Mouse (Mus musculus) stomach, embryonic 16.5 days (tissue): ENCODE measurements around the gene Gprin2. TPM values are rescaled to one million over a fixed set of nuclear protein-coding genes. Genes with fewer than 3 reads are reported as not detected.

Experiments
- ATAC-seq: fragments of 200-750 bp; cut with Nextera tagmentation; 2 replicates; pipeline ENCODE4 v1.8.0; 2017; ENCODE audit warnings: moderate number of reproducible peaks, moderate TSS enrichment; ENCODE audit not compliant: insufficient read depth, low FRiP score
- H3K27ac ChIP-seq: fragments of 300-500 bp; sonication (generic); 2 replicates; pipeline ENCODE4 v1.5.1; 2014; ENCODE audit warnings: low read length
- H3K27me3 ChIP-seq: fragments of 300-500 bp; sonication (generic); 2 replicates; pipeline ENCODE4 v1.6.1; 2014; ENCODE audit warnings: low read length, control low read depth, mixed read lengths; ENCODE audit not compliant: control insufficient read depth, insufficient read depth
- H3K36me3 ChIP-seq: fragments of 300-500 bp; sonication (generic); 2 replicates; pipeline ENCODE4 v1.6.1; 2014; ENCODE audit warnings: low read length; ENCODE audit not compliant: control insufficient read depth, insufficient read depth
- H3K4me1 ChIP-seq: fragments of 300-500 bp; sonication (generic); 2 replicates; pipeline ENCODE4 v1.6.1; 2014; ENCODE audit warnings: low read length, control low read depth, mixed read lengths; ENCODE audit not compliant: control insufficient read depth, insufficient read depth
- H3K4me2 ChIP-seq: fragments of 300-500 bp; sonication (generic); 2 replicates; pipeline ENCODE4 v1.6.1; 2014; ENCODE audit warnings: low read depth, low read length, mixed read lengths
- H3K4me3 ChIP-seq: fragments of 300-500 bp; sonication (generic); replicated peaks from 2 replicates; pipeline ENCODE4 v1.5.1; 2014; ENCODE audit warnings: mild to moderate bottlenecking, low read length
- H3K9ac ChIP-seq: fragments of 300-500 bp; sonication (generic); 2 replicates; pipeline ENCODE4 v1.6.1; 2014; ENCODE audit warnings: low read length
- H3K9me3 ChIP-seq: fragments of 300-500 bp; sonication (generic); replicated peaks from 2 replicates; pipeline ENCODE4 v1.6.1; 2016; ENCODE audit warnings: low read length, control low read depth; ENCODE audit not compliant: control insufficient read depth
- WGBS: fragments of 180-500 bp; shearing (Covaris S2); extraction: QIAGEN DNeasy Blood & Tissue Kit; methylation state at CpG from one replicate; pipeline ENCODE4 v1.1.7; 2014; 5-methylcytosine and 5-hydroxymethylcytosine counted together
- polyA plus RNA-seq: library from polyadenylated mRNA; unstranded; fragments of >200 nt; fragmentation: Nextera tagmentation; extraction: Ambion mirVana; gene quantifications from 2 replicates; pipeline ENCODE4 v1.2.1, GENCODE M21; 2015

The Gprin2 gene
- polyA plus RNA-seq, 1 experiment from 2014 or later = 0.31 TPM

DNA sequence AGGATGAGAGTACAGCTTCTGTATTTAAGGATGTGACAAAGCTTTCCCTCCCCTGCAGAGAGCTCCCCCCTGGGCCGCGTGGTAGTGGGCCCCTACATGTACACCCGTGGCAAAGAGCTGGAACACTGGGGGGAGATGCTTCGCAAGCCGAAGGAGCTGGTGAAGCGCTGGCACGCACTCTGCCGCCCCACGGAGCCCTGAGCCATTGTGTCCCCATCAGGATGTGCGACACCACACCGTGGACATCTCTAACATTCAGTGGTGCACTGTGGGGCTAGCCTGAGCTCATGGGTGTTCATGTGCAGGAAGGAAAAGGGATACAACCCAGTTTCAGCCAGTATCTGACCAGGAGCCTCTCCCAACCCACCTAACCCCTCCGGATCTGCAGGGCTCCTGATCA, 26.5 kb upstream of the Gprin2 start:
- no peak overlapping the region for H3K4me3 ChIP-seq
- ATAC-seq = no peak
- no peaks in the 10 kb centered on the region for H3K9me3 ChIP-seq
- no peak overlapping the region for H3K27ac ChIP-seq
- 84% methylated on average over 12 of the region's 12 CpGs for WGBS
- H3K27me3 ChIP-seq = no peaks in the 10 kb centered on the region
- no peak overlapping the region for H3K9ac ChIP-seq
- H3K4me2 ChIP-seq = no peak overlapping the region
- H3K4me1 ChIP-seq = no peaks in the 10 kb centered on the region
- no peaks in the 10 kb centered on the region for H3K36me3 ChIP-seq

DNA sequence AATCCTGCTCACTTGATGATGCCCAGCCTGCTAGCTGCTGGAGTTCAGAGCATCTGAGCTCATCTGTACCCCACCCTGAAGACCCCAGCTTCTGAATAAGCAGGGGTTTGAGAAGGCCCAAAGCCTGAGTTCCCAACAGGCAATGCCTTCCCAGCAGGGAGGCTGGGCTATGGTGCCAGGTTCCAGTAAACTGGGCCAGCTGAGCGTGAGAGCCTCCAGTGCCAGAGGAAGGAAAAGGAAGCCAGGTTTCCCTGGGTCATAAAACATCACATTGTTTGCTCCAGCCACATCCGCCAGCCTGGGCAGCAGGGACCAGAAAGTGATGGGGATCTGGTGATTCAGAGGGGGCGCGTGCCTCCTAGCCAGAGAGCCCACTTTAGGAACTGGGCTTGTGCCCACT, 25.1 kb upstream of the Gprin2 start:
- Histone ChIP-seq H3K4me1 (no peaks in the 10 kb centered on the region), H3K27me3 (no peaks in the 10 kb centered on the region), H3K4me2 (no peak overlapping the region), H3K4me3 (no peak overlapping the region), H3K9ac (no peak overlapping the region), H3K9me3 (no peaks in the 10 kb centered on the region), H3K27ac (no peak overlapping the region), H3K36me3 (no peaks in the 10 kb centered on the region)
- WGBS = 80% methylated on average over 4 of the region's 4 CpGs
- ATAC-seq = no peak

DNA sequence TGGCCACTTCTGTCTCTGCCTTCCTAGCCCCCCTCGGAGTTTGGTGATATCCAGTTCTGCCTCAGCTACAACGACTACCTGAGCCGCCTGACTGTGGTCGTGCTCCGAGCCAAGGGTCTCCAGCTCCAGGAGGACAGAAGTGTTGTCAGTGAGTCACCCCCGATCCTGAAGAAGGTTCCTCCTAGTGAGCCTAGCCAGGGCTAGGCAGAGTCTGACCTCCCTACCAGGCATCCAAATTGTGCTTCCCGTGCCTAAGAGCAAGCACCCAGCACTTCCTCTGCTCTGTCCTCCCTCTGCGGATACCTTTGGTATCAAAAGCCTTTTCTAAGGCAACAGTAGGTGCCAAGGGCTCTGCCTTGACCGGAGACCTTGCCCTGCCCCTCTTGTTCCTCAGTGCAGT, 24.5 kb upstream of the Gprin2 start:
- H3K9ac ChIP-seq = no peak overlapping the region
- H3K27ac ChIP-seq = no peak overlapping the region
- ATAC-seq = no peak
- H3K4me1 ChIP-seq = no peaks in the 10 kb centered on the region
- no peak overlapping the region for H3K4me3 ChIP-seq
- 77% methylated on average over 9 of the region's 9 CpGs for WGBS
- no peaks in the 10 kb centered on the region for H3K9me3 ChIP-seq
- no peaks in the 10 kb centered on the region for H3K27me3 ChIP-seq
- H3K36me3 ChIP-seq = no peaks in the 10 kb centered on the region
- H3K4me2 ChIP-seq = no peak overlapping the region

DNA sequence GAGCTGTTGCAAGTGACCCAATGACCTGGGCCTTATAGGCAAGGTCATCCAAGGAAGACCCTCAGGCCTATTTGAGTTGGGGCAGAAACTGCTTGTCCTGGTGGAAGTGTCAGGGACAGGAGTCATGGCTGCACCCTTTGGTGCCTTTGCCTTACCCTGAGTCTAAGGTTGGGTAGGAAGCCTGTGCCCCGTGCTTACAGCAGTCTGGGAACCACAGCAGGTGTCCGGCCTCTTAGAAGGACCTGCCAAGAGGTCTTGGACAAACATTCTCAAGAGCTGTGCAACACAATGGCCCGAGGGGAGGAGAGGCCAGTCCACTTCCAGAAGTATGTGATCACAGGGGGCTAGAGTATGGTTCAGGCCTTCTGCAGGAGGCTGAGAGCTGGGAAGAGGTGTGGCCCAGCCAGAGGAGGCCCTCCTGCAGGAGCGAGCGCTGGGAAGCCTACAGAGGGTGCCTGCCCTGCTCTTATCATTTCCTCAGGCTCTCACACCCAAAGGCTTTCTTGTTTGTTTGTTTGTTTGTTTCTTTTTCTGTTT, 22.0 kb upstream of the Gprin2 start:
- no peaks in the 10 kb centered on the region for H3K9me3 ChIP-seq
- no peak overlapping the region for H3K4me3 ChIP-seq
- H3K36me3 ChIP-seq = no peaks in the 10 kb centered on the region
- peak; percentile 66; the same call in 1 of the 2 replicates for ATAC-seq
- peaks cover 6% of the 10 kb centered on the region; the same call in 1 of the 2 replicates for H3K4me1 ChIP-seq
- no peak overlapping the region for H3K27ac ChIP-seq
- peaks cover 20% of the 10 kb centered on the region for H3K27me3 ChIP-seq
- no peak overlapping the region for H3K9ac ChIP-seq
- H3K4me2 ChIP-seq = no peak overlapping the region
- 57% methylated on average over 5 of the region's 5 CpGs for WGBS

DNA sequence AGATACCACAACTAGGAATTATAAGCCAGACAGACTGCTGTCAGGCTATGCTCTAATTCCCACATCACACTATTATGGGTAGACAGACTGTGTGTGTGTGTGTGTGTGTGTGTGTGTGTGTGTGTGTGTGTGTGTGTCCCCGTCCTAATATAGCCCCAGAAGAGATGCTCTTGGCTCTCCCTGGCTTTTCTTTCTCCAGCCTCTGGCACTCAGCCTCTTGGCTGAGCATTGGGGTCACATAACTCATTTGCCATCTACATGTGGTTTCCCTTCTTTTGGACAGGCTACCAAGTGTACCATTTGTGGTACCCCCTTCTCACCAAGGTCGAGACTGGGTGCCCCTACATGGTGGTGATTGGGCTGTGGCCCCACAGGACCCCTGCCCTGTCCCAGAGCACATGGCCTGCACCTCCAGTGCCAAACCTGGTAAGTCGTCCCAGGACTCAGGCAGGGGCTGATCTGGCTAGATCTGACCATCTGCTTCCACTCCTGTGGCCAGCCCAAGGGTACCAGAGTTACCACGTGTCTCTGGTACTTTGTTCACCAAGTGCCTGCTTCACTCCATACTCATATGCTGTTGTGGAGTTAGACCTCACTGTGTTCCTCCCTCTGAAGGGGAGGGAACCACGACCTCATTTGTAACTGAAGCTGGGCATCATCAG, 20.1 kb upstream of the Gprin2 start:
- Histone ChIP-seq H3K4me2 (no peak overlapping the region), H3K4me3 (no peak overlapping the region), H3K9ac (no peak overlapping the region), H3K36me3 (no peaks in the 10 kb centered on the region), H3K4me1 (peaks cover 6% of the 10 kb centered on the region; the same call in 1 of the 2 replicates), H3K27ac (no peak overlapping the region), H3K27me3 (peaks cover 20% of the 10 kb centered on the region), H3K9me3 (no peaks in the 10 kb centered on the region)
- no peak for ATAC-seq
- 66% methylated on average over 5 of the region's 5 CpGs for WGBS

DNA sequence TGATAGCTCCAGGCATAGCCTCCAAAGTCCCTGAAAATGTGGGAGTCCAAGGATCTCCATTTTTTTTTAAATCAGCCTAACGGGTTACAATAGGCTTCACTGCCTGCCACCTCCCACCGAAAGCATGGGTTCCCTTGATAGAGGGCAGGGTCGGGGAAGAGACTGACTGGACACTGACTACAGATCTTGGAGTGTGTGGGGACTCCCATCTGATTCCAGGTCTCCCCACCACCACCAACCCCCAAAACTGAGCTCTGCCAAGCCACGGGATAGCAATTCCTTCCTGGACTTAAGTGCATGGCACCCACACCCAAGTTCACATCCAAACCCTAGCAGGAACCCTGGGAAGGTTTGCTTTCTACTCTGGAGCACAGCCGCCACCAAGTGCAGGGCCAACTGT, 19.0 kb upstream of the Gprin2 start:
- ATAC-seq = no peak
- Histone ChIP-seq H3K9me3 (no peaks in the 10 kb centered on the region), H3K4me1 (peaks cover 6% of the 10 kb centered on the region; the same call in 1 of the 2 replicates), H3K9ac (no peak overlapping the region), H3K4me2 (no peak overlapping the region), H3K4me3 (peak overlapping the region; percentile 32; the same call in 1 of the 2 replicates), H3K36me3 (no peaks in the 10 kb centered on the region), H3K27ac (no peak overlapping the region), H3K27me3 (peaks cover 20% of the 10 kb centered on the region)
- 73% methylated on average over 5 of the region's 5 CpGs for WGBS

DNA sequence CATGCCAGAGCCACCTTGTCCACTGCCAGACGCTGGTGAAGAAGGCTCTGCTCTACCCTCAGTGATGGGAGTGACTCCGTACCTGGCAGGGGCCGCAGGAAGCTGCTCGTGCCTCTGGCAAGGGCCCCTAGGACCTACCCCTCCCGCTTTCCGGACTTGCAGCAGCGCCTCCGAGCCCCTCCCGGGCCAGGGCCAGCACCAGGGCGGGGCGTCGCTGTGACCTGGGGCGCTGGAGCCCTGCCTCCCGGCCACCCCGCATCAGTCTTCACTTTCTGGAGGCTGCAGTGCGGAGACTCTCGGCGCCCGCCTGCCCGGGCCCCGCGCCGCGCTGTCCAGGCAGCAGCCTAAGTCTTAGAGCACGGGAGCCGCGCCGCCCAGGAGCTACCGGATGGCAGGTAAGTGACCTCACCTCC, 18.3 kb upstream of the Gprin2 start:
- peak overlapping the region; percentile 43; the same call in 1 of the 2 replicates for H3K9ac ChIP-seq
- ATAC-seq = peak; percentile 22; the same call in 1 of the 2 replicates

GRCm38 (mm10) chr14:34219295-34219694, 17.8 kb upstream of the Gprin2 start, which contains the start of gene Syt15:
TSS of gene Syt15 (plus strand) at chr14:34219595.
- H3K36me3 ChIP-seq = no peaks in the 10 kb centered on the region
- H3K27ac ChIP-seq = no peak within 1 kb of the TSS
- H3K4me2 ChIP-seq = peak within 1 kb of the TSS; percentile 52
- WGBS = 55% methylated on average over 6 of the region's 6 CpGs
- peak within 1 kb of the TSS; percentile 32 for H3K4me3 ChIP-seq
- H3K27me3 ChIP-seq = peaks cover 20% of the 10 kb centered on the region
- no peaks in the 10 kb centered on the region for H3K9me3 ChIP-seq
- H3K4me1 ChIP-seq = peaks cover 6% of the 10 kb centered on the region; the same call in 1 of the 2 replicates
- H3K9ac ChIP-seq = peak within 1 kb of the TSS; percentile 43; the same call in 1 of the 2 replicates
- ATAC-seq = no peak

More for the DNA sequence above, 18.3 kb upstream of the Gprin2 start:
- peaks cover 20% of the 10 kb centered on the region for H3K27me3 ChIP-seq
- H3K36me3 ChIP-seq = no peaks in the 10 kb centered on the region
- H3K4me2 ChIP-seq = peak overlapping the region; percentile 52
- peak overlapping the region; percentile 32 for H3K4me3 ChIP-seq
- no peaks in the 10 kb centered on the region for H3K9me3 ChIP-seq
- WGBS = 2% methylated on average over 29 of the region's 29 CpGs
- H3K27ac ChIP-seq = no peak overlapping the region
- H3K4me1 ChIP-seq = peaks cover 6% of the 10 kb centered on the region; the same call in 1 of the 2 replicates

DNA sequence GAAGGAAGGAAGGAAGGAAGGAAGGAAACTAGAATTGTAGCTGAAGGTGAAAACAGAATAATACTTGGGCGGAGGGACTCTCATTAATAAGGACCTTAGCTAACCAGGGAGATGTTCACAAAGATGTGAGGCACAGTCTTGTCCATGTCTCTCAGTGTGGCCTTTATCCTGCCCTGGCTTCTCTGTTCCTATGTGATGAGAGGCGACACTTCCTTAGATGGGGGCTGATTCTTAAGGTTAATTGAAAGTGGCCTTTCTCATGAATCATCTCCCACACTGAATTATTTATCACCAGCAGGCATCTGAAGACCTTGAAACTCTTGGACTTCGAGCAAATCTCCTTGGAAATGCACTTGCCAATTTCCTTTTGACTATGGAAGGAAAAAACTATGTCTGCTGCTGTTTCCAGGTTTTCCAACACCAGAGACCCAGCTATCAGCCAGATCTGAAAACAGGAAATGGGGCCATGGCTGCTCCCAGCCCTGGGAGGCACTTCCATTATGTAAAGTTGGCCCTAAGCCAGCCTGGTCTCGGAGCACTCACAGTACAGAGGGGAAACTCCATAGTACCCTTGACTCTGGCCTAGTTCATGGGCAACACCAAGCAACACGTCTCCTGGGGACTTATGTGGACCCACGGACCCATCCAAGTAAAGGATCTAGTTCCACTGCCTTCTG, 14.1 kb upstream of the Gprin2 start:
- no peak overlapping the region for H3K27ac ChIP-seq
- no peaks in the 10 kb centered on the region for H3K9me3 ChIP-seq

More for the DNA sequence above, 14.1 kb upstream of the Gprin2 start:
- Histone ChIP-seq H3K4me3 (no peak overlapping the region), H3K4me1 (peaks cover 6% of the 10 kb centered on the region; the same call in 1 of the 2 replicates), H3K4me2 (no peak overlapping the region), H3K36me3 (no peaks in the 10 kb centered on the region), H3K9ac (no peak overlapping the region), H3K27me3 (peaks cover 19% of the 10 kb centered on the region)
- ATAC-seq = 0 out of 2 replicates have a peak, but pooled peaks have one; percentile 75
- WGBS = 60% methylated on average over 6 of the region's 6 CpGs
